Mouse (Mus musculus) limb, embryonic 14.5 days (tissue): ENCODE data around the gene Cnbd2. TPM values are rescaled to one million over a fixed set of nuclear protein-coding genes. Genes with fewer than 3 reads are reported as not detected.

Experiments
- ATAC-seq: fragments of 200-750 bp; cut with Nextera tagmentation; 2 replicates; pipeline ENCODE4 v1.8.0; 2017; ENCODE audit warnings: low read depth, moderate number of reproducible peaks, moderate TSS enrichment; ENCODE audit not compliant: low FRiP score
- DNase-seq: peaks from one replicate; pipeline ENCODE4 v3.0.0-alpha.2; 2015; ENCODE audit warnings: low spot score
- H3K27ac ChIP-seq: fragments of 300-500 bp; sonication (generic); replicated peaks from 2 replicates; pipeline ENCODE4 v1.5.1; 2014; ENCODE audit warnings: low read depth, mild to moderate bottlenecking, low read length, moderate library complexity, mixed read lengths
- H3K27me3 ChIP-seq: fragments of 300-500 bp; sonication (generic); 2 replicates; pipeline ENCODE4 v1.6.1; 2014; ENCODE audit warnings: low read length, mixed read lengths; ENCODE audit not compliant: control insufficient read depth, insufficient read depth
- H3K36me3 ChIP-seq: fragments of 300-500 bp; sonication (generic); 2 replicates; pipeline ENCODE4 v1.6.1; 2014; ENCODE audit warnings: mild to moderate bottlenecking, low read length, moderate library complexity, mixed read lengths; ENCODE audit not compliant: control insufficient read depth, insufficient read depth
- H3K4me1 ChIP-seq: fragments of 300-500 bp; sonication (generic); 2 replicates; pipeline ENCODE4 v1.6.1; 2014; ENCODE audit warnings: antibody characterized with exemption, low read length, mixed read lengths; ENCODE audit not compliant: control insufficient read depth, insufficient read depth
- H3K4me2 ChIP-seq: fragments of 300-500 bp; sonication (generic); replicated peaks from 2 replicates; pipeline ENCODE4 v1.6.1; 2014; ENCODE audit warnings: low read depth, mild to moderate bottlenecking, low read length, moderate library complexity; ENCODE audit not compliant: severe bottlenecking
- H3K4me3 ChIP-seq: fragments of 300-500 bp; sonication (generic); replicated peaks from 2 replicates; pipeline ENCODE4 v1.5.1; 2014; ENCODE audit warnings: low read length
- H3K9ac ChIP-seq: fragments of 300-500 bp; sonication (generic); 2 replicates; pipeline ENCODE4 v1.6.1; 2014; ENCODE audit warnings: mild to moderate bottlenecking, low read depth, low read length, moderate library complexity; ENCODE audit not compliant: severe bottlenecking
- H3K9me3 ChIP-seq: fragments of 300-500 bp; sonication (generic); 2 replicates; pipeline ENCODE4 v1.6.1; 2016; ENCODE audit warnings: low read length; ENCODE audit not compliant: control insufficient read depth
- POLR2A ChIP-seq: fragments of 200-500 bp; IDR thresholded peaks from 2 replicates; pipeline ENCODE4 v1.8.0; 2012; ENCODE audit warnings: inconsistent platforms, mild to moderate bottlenecking, moderate library complexity, borderline replicate concordance; ENCODE audit not compliant: insufficient read depth, insufficient read length; ENCODE audit errors: extremely low read depth
- WGBS: fragments of 180-500 bp; shearing (Covaris S2); extraction: QIAGEN DNeasy Blood & Tissue Kit; methylation state at CpG from one replicate; pipeline ENCODE4 v1.1.7; 2014; 5-methylcytosine and 5-hydroxymethylcytosine counted together
- microRNA-seq: library from miRNA; unstranded; fragments of <30 nt; microRNA quantifications from one replicate; pipeline ENCODE4, GENCODE M21; 2016
- polyA plus RNA-seq, 2 experiments: library from polyadenylated mRNA; depleted of rRNA in 1 of 2; stranded (reverse) in 1 of 2; unstranded in 1 of 2; fragments of >200 nt; fragmentation: Nextera tagmentation in 1 of 2; extraction: Ambion mirVana in 1 of 2; gene quantifications; 2 replicates each; pipeline versions ENCODE4 v1.2.1 to v1.2.3; 2012 to 2014

Gene Cnbd2
- polyA plus RNA-seq, 2 experiments, result 2.2 to 4.6 TPM

DNA sequence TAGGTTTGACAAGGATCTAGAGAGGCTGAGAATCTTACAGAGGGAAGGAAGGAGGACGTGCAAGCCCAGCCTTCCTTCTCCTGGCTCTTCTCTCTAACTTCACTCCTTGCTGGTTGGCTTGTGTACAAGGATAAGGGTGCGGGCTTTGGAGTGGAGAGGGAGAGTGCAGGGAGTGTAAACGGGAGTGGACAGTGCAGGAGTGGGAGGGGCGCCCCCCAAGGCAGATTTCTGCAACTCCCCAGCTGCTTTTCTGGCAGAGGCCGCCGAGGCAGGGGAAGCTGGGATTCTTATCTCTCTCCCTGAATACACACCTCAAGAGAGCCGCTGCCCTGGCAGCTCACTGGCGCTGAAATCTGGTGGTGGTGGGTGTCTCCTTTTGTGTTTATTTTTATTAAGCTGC, 110.5 kb downstream of the Cnbd2 start:
- no peak for DNase-seq
- peak overlapping the region; percentile 95 for H3K4me2 ChIP-seq
- H3K9ac ChIP-seq, result no peak overlapping the region

DNA sequence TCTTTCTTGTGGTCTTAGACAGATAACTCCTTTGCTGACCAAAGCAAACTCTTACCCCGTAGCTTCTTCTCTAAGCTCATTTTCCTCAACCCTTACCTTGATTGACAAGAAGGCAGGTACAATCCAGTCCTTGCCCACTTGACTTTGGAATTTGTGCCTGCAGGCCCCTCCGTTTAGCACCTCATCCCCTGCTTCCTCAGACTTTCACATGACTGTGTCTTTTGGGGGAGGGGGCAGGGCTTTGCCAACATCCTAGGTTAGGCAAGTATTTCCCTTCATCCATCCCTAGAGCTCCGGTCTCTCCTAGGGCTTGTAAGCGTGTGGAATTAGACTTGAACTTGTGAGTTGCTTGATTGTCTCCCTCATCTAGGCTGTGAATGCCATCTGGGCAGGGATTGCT, 111.6 kb downstream of the Cnbd2 start:
- Histone ChIP-seq H3K4me3 (no peak overlapping the region), H3K27ac (no peak overlapping the region), H3K4me1 (0 out of 2 replicates have a peak, but pooled peaks cover 10% of the 10 kb centered on the region), H3K27me3 (peaks cover 26% of the 10 kb centered on the region), H3K36me3 (no peaks in the 10 kb centered on the region), H3K4me2 (no peak overlapping the region), H3K9me3 (no peaks in the 10 kb centered on the region), H3K9ac (no peak overlapping the region)
- DNase-seq, result no peak
- no peak for ATAC-seq
- no peak for TF ChIP-seq POLR2A
- 70% methylated on average over 4 of the region's 4 CpGs for WGBS

More for the DNA sequence above, 110.5 kb downstream of the Cnbd2 start:
- H3K9me3 ChIP-seq, result no peaks in the 10 kb centered on the region
- TF ChIP-seq POLR2A, result no peak
- H3K27ac ChIP-seq, result no peak overlapping the region
- WGBS, result 12% methylated on average over 7 of the region's 8 CpGs
- H3K4me3 ChIP-seq, result peak overlapping the region; percentile 6; the same call in 1 of the 2 replicates
- 0 out of 2 replicates have a peak, but pooled peaks cover 10% of the 10 kb centered on the region for H3K4me1 ChIP-seq
- ATAC-seq, result no peak
- no peaks in the 10 kb centered on the region for H3K36me3 ChIP-seq
- H3K27me3 ChIP-seq, result peaks cover 26% of the 10 kb centered on the region

Small RNA genes lying within 50 kb of the gene (microRNA-seq; reads per million reads assigned to microRNA genes)
- gene Gm22758, result not detected
- not detected for gene Gm22759

Other genes with a start within 250 kb of the Cnbd2 start
- gene Spag4, start 247.1 kb upstream of the Cnbd2 start, polyA plus RNA-seq (2012; rRNA removed), result 5.7 and 7.9 TPM in 2 replicates
- gene Spag4, start 247.1 kb upstream of the Cnbd2 start, polyA plus RNA-seq (2014; fragmentation: Nextera tagmentation; extraction: Ambion mirVana), result 2.1 and 3.0 TPM in 2 replicates
- gene Cpne1, start 200.3 kb upstream of the Cnbd2 start, polyA plus RNA-seq (2012; rRNA removed), result 90.7 and 123 TPM in 2 replicates
- gene Cpne1, start 200.3 kb upstream of the Cnbd2 start, polyA plus RNA-seq (2014; fragmentation: Nextera tagmentation; extraction: Ambion mirVana), result 37.8 and 42.6 TPM in 2 replicates
- gene Rbm12, start 200.3 kb upstream of the Cnbd2 start, polyA plus RNA-seq (2012; rRNA removed), result 28.5 and 35.0 TPM in 2 replicates
- gene Rbm12, start 200.3 kb upstream of the Cnbd2 start, polyA plus RNA-seq (2014; fragmentation: Nextera tagmentation; extraction: Ambion mirVana), result 30.6 and 33.3 TPM in 2 replicates
- 14.4 and 23.3 TPM in 2 replicates for gene Gm28036, start 185.2 kb upstream of the Cnbd2 start, polyA plus RNA-seq (2012; rRNA removed)
- gene Gm28036, start 185.2 kb upstream of the Cnbd2 start, polyA plus RNA-seq (2014; fragmentation: Nextera tagmentation; extraction: Ambion mirVana), result 10.9 and 12.8 TPM in 2 replicates
- 312 and 331 TPM in 2 replicates for gene Romo1, start 168.3 kb upstream of the Cnbd2 start, polyA plus RNA-seq (2012; rRNA removed)
- gene Romo1, start 168.3 kb upstream of the Cnbd2 start, polyA plus RNA-seq (2014; fragmentation: Nextera tagmentation; extraction: Ambion mirVana), result 406 and 435 TPM in 2 replicates
- gene Nfs1, start 168.1 kb upstream of the Cnbd2 start, polyA plus RNA-seq (2012; rRNA removed), result 36.6 and 36.8 TPM in 2 replicates
- 36.6 and 39.0 TPM in 2 replicates for gene Nfs1, start 168.1 kb upstream of the Cnbd2 start, polyA plus RNA-seq (2014; fragmentation: Nextera tagmentation; extraction: Ambion mirVana)
- gene Rbm39, start 132.1 kb upstream of the Cnbd2 start, polyA plus RNA-seq (2012; rRNA removed), result 251 and 297 TPM in 2 replicates
- 728 and 775 TPM in 2 replicates for gene Rbm39, start 132.1 kb upstream of the Cnbd2 start, polyA plus RNA-seq (2014; fragmentation: Nextera tagmentation; extraction: Ambion mirVana)
- 19.5 and 23.0 TPM in 2 replicates for gene Phf20, start 115.8 kb upstream of the Cnbd2 start, polyA plus RNA-seq (2012; rRNA removed)
- gene Phf20, start 115.8 kb upstream of the Cnbd2 start, polyA plus RNA-seq (2014; fragmentation: Nextera tagmentation; extraction: Ambion mirVana), result 69.0 and 83.9 TPM in 2 replicates
- gene Scand1, start 405 bp downstream of the Cnbd2 start, polyA plus RNA-seq (2012; rRNA removed), result 97.7 and 144 TPM in 2 replicates
- 74.1 and 78.7 TPM in 2 replicates for gene Scand1, start 405 bp downstream of the Cnbd2 start, polyA plus RNA-seq (2014; fragmentation: Nextera tagmentation; extraction: Ambion mirVana)
- gene Epb41l1, start 108.6 kb downstream of the Cnbd2 start, polyA plus RNA-seq (2012; rRNA removed), result 37.0 and 37.2 TPM in 2 replicates
- gene Epb41l1, start 108.6 kb downstream of the Cnbd2 start, polyA plus RNA-seq (2014; fragmentation: Nextera tagmentation; extraction: Ambion mirVana), result 5.0 and 5.8 TPM in 2 replicates
- 22.9 and 24.3 TPM in 2 replicates for gene Aar2, start 235.3 kb downstream of the Cnbd2 start, polyA plus RNA-seq (2012; rRNA removed)
- gene Aar2, start 235.3 kb downstream of the Cnbd2 start, polyA plus RNA-seq (2014; fragmentation: Nextera tagmentation; extraction: Ambion mirVana), result 36.8 and 38.8 TPM in 2 replicates